Mouse (Mus musculus) urinary bladder, postnatal 25 days (tissue): ENCODE data around the gene Cysltr2.

Source experiments
- DNase-seq: peaks from one replicate; pipeline ENCODE4 v3.0.0; 2022; ENCODE audit warnings: low spot score

Cysltr2 gene

DNA sequence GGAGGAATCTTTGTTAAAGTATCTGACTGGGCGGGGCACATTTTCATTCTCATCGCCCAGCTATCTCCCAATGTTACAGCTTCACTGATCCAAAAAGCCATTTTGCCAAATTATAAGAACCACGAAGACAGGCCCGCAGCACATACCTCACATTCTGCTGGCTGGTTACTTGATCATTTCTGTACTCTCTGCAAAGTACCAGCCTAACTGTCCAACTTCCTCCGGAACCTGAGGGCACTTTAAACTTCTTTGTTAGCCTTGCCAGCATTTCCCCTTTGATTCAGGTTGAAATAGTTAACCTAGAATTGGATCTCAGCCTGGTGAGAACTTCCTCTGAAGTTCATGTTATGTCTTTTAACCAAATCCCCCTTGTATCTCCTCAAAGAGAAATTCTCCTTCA lies 63.8 kb downstream of the Cysltr2 start:
- no peak for DNase-seq

DNA sequence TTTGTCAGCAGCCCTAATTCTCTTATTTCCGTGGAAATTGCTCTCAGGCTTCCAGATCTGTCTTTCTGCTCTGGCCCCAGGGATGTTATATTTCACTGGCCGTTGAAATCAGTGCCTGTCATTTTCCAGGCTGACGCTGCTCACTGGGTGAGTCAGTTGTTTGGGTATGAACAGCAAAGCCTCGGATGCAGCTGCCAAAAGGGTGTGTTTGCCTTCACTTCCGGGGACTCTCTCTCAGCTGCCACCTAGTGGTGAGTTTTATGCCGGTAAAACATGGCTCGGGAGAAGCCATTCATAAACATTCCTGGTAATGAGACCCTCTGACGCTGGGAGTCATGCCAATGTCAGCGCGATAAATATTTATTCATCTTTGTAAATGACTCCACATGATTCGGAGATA lies 65.5 kb downstream of the Cysltr2 start:
- peak; percentile 77 for DNase-seq

DNA sequence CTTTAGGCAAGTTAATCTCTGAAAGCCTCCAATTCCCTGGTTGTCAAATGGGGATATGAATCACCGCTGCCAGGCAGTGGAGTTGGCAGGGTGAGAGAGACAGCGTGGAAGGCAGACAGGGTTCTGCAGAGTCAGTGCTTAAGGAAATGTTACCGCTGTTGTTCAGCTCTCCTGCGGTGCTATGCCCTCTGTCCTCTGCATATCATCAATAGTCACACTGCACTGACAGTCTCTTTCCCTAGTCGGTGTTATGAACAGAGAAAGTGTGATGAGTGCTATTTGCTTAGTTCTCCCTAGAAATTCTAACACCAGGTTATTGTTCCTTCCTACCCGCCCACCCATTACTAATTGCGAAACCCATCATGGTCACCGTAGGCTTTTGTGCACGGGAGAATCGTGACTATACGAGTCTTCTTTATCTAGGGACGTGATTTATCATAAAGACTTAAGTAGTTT lies 65.9 kb downstream of the Cysltr2 start:
- no peak for DNase-seq

DNA sequence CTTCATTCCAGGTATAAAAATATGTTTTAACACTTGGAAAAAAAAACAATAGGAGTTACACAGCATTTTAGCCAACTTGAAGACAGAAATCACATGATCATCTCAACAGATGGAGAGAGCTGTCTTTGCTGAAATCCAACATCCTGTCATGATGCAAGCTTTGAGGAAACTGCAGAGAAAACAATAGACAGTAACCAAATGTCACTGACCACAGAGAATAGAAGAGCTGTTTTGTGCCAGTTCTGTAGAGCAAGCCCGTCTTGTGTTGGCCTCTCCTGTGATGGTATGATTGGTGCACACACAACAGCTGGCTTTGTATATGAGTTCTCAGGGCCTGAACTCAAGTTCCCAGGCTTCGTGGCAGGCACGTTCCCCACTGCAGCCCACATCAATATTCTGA lies 68.2 kb downstream of the Cysltr2 start:
- no peak for DNase-seq

DNA sequence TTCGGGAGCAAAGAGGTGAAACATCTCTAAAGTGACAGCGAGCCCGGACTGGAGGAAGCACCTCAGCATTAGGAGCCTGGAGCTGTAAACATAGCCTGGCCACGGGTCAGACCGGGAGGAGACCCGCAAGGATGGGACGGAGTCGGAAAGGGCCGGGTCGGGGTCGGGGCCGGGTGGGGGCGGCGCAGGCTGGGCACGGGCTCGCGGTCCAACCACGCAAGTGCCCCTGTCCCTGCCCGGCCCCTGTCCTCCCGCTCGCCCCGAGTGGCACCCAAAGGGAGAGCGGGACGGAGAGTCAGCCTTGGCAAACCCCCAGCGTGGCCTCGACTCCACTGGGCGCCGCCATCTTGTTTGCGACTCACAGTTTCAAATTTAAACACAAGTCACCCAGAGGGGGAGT lies 68.8 kb downstream of the Cysltr2 start:
- no peak for DNase-seq

DNA sequence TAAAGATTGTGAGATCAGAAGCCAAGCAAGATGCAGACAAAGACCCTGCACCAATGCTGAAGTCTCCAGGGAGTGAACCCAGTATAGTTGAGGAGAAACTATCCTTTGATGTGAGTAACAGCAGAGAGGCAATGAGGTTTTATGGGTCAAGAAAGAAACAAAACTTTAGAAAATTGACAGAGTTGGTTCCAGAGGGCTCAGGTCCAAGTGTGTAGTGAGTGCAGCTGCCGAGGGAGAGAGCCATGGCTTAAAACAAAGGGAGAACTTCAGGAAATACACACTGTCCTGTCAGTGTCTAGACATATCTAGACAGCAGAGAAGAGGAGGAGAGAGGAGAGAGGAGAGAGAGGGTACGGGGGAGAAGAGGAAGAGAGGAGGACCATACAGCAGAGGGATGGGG lies 72.8 kb downstream of the Cysltr2 start:
- DNase-seq: no peak
